Mouse (Mus musculus) small intestine, adult 2 months (tissue): Measurements from ENCODE around the gene Sphkap. TPM values are rescaled to one million over a fixed set of nuclear protein-coding genes. Genes with fewer than 3 reads are reported as not detected.

ENCODE experiments used
- H3K27ac ChIP-seq: fragments of 200-500 bp; 2 replicates; pipeline ENCODE4 v1.5.1; 2012; ENCODE audit warnings: low read depth, low read length, control low read depth, inconsistent platforms; ENCODE audit not compliant: insufficient read depth
- H3K27me3 ChIP-seq: fragments of 200-500 bp; 2 replicates; pipeline ENCODE4 v1.6.1; 2012; ENCODE audit warnings: mild to moderate bottlenecking, moderate library complexity, low read length, inconsistent platforms; ENCODE audit not compliant: control insufficient read depth, insufficient read depth
- H3K36me3 ChIP-seq: fragments of 200-500 bp; 2 replicates; pipeline ENCODE4 v1.6.1; 2012; ENCODE audit warnings: mild to moderate bottlenecking, low read length, control low read depth, inconsistent platforms; ENCODE audit not compliant: control insufficient read depth, insufficient read depth
- H3K4me1 ChIP-seq: fragments of 200-500 bp; 2 replicates; pipeline ENCODE4 v1.6.1; 2012; ENCODE audit warnings: low read length, inconsistent platforms, mixed read lengths; ENCODE audit not compliant: control insufficient read depth, insufficient read depth, insufficient read length
- H3K4me3 ChIP-seq: fragments of 200-500 bp; 2 replicates; pipeline ENCODE4 v1.5.1; 2012; ENCODE audit warnings: low read depth, mild to moderate bottlenecking, control low read depth, inconsistent platforms, low read length, moderate library complexity
- CTCF ChIP-seq: fragments of 200-500 bp; IDR thresholded peaks from 2 replicates; pipeline ENCODE4 v1.5.1; 2012; ENCODE audit warnings: low read depth, mild to moderate bottlenecking, control low read depth, inconsistent platforms, low read length, moderate library complexity, mixed read lengths; ENCODE audit not compliant: insufficient replicate concordance, insufficient read length; ENCODE audit errors: extremely low read depth
- POLR2A ChIP-seq: fragments of 200-500 bp; IDR thresholded peaks from 2 replicates; pipeline ENCODE4 v1.6.1; 2012; ENCODE audit warnings: low read depth, mild to moderate bottlenecking, control low read depth, inconsistent platforms, low read length, moderate library complexity
- WGBS: fragments of 180-500 bp; shearing (Covaris S2); methylation state at CpG from one replicate; pipeline ENCODE4 v1.1.7; 2018; 5-methylcytosine and 5-hydroxymethylcytosine counted together
- polyA plus RNA-seq: library from polyadenylated mRNA; depleted of rRNA; stranded (reverse); fragments of >200 nt; gene quantifications from 2 replicates; pipeline ENCODE4 v1.2.3, GENCODE M21; 2012

Sphkap gene
- polyA plus RNA-seq, 1 experiment = 0.14 TPM

DNA sequence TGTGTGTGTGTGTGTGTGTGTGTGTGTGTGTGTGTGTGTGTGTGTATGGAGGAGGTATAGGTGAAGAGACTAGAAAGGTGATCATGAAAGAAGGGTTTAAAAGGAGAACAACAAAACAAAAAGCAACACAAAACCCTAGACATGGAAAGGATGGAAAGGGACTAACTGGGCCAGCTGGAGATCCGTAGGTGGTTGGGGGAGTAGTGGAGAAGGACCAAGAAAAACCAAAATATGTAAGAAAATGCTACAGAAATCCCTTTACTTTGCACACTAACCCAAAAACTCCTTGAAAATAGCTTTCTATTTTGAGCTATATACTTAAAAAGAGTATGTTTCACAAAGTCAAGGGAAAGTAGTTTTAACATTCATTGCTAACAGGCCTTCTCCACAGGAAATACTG lies 6.9 kb downstream of the Sphkap start:
- H3K27me3 ChIP-seq = no peaks in the 10 kb centered on the region
- H3K27ac ChIP-seq = no peak overlapping the region
- H3K36me3 ChIP-seq = no peaks in the 10 kb centered on the region
- no peak overlapping the region for H3K4me3 ChIP-seq
- H3K4me1 ChIP-seq = no peaks in the 10 kb centered on the region
- 80% methylated on average over 1 of the region's 1 CpGs for WGBS
- TF ChIP-seq POLR2A (no peak), CTCF (no peak)

DNA sequence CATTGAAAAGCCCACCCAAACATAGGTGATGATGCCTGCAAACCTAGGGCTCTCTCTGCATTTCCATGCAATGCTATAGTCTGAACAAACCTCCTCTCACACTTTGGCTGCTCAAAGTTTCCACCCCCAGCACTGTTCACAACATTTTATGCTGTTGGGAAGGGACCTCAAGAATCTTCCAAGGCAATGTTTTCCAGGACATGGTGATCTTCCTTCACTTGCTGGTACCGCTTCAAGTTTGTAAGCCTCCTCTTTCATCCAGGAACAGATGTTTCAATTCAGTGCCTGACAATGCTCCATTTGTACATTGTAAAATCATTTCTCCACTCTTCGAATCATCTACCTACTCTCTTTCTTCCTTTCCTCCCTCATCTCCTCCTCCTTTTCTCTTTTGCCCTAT lies 11.7 kb downstream of the Sphkap start:
- Histone ChIP-seq H3K27ac (no peak overlapping the region), H3K4me3 (no peak overlapping the region), H3K27me3 (no peaks in the 10 kb centered on the region), H3K4me1 (no peaks in the 10 kb centered on the region), H3K36me3 (no peaks in the 10 kb centered on the region)
- TF ChIP-seq POLR2A = no peak
- no peak for TF ChIP-seq CTCF
- WGBS = 75% methylated on average over 2 of the region's 2 CpGs

DNA sequence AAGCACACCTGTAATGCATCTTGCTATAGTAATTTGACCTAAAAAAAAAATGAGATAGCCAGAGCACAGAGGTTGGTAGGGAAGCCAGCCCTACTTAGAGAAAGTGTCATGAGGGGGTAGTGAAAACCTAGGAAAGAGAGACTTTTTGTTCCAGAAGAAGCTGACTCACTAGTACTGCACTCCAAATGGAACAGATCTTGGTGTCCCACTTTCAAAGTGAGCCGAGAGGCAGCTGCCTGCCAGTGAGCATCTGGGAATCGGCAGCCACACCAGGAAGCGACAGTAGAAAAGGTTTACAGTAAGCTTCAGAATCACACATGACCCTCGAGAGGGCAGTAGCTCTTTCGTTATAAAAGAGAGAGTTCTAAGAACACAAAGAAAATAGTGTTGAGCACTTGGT lies 12.4 kb downstream of the Sphkap start:
- no peaks in the 10 kb centered on the region for H3K27me3 ChIP-seq
- H3K36me3 ChIP-seq = no peaks in the 10 kb centered on the region
- TF ChIP-seq POLR2A (no peak), CTCF (no peak)
- no peaks in the 10 kb centered on the region for H3K4me1 ChIP-seq
- H3K4me3 ChIP-seq = no peak overlapping the region
- WGBS = 72% methylated on average over 5 of the region's 5 CpGs
- no peak overlapping the region for H3K27ac ChIP-seq

GRCm38 (mm10) chr1:83389419-83389818 lies 18.6 kb downstream of the Sphkap start:
- Histone ChIP-seq H3K36me3 (no peaks in the 10 kb centered on the region), H3K27ac (no peak overlapping the region), H3K4me3 (no peak overlapping the region), H3K27me3 (no peaks in the 10 kb centered on the region), H3K4me1 (no peaks in the 10 kb centered on the region)
- TF ChIP-seq CTCF (no peak), POLR2A (no peak)
- 75% methylated on average over 4 of the region's 4 CpGs for WGBS

GRCm38 (mm10) chr1:83377404-83377803 lies 30.6 kb downstream of the Sphkap start:
- Histone ChIP-seq H3K4me1 (no peaks in the 10 kb centered on the region), H3K27me3 (no peaks in the 10 kb centered on the region), H3K27ac (no peak overlapping the region), H3K4me3 (no peak overlapping the region), H3K36me3 (no peaks in the 10 kb centered on the region)
- TF ChIP-seq CTCF = no peak
- TF ChIP-seq POLR2A = no peak
- 70% methylated on average over 1 of the region's 1 CpGs for WGBS

GRCm38 (mm10) chr1:83366456-83366855 lies 41.5 kb downstream of the Sphkap start:
- H3K27me3 ChIP-seq = no peaks in the 10 kb centered on the region
- H3K36me3 ChIP-seq = no peaks in the 10 kb centered on the region
- no peak overlapping the region for H3K4me3 ChIP-seq
- TF ChIP-seq CTCF (no peak), POLR2A (no peak)
- no peaks in the 10 kb centered on the region for H3K4me1 ChIP-seq
- no peak overlapping the region for H3K27ac ChIP-seq
- 72% methylated on average over 5 of the region's 5 CpGs for WGBS

DNA sequence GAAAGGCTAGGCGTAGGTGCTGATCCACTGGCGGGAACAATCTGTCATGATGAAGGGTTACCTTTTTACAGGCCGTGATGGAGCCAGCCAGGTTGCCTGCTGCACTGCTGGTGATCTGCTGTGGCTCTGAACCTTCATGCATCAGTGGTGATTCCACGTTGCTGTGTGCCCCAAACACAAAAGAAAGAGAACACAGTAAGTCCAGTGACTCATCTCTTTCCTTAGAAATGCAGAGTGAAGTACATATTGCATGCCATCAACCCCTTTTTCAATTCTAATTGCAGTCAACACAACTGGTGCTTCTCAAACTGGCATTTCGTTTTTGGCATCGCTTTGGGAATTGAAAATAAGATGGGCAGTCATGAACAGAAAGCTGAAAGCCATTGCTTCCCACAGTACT lies 45.8 kb downstream of the Sphkap start:
- 74% methylated on average over 6 of the region's 6 CpGs for WGBS
- H3K4me1 ChIP-seq = no peaks in the 10 kb centered on the region
- H3K4me3 ChIP-seq = no peak overlapping the region
- TF ChIP-seq POLR2A (no peak), CTCF (no peak)
- no peaks in the 10 kb centered on the region for H3K27me3 ChIP-seq
- no peaks in the 10 kb centered on the region for H3K36me3 ChIP-seq
- no peak overlapping the region for H3K27ac ChIP-seq

- WGBS = 61% methylated on average over 1 of the region's 1 CpGs
- TF ChIP-seq CTCF (no peak), POLR2A (no peak)
Measured at GRCm38 (mm10) chr1:83346453-83346852, 61.5 kb downstream of the Sphkap start.

More at GRCm38 (mm10) chr1:83346453-83346852, 61.5 kb downstream of the Sphkap start:
- H3K4me1 ChIP-seq = no peaks in the 10 kb centered on the region
- H3K36me3 ChIP-seq = no peaks in the 10 kb centered on the region
- no peak overlapping the region for H3K27ac ChIP-seq
- H3K4me3 ChIP-seq = no peak overlapping the region
- no peaks in the 10 kb centered on the region for H3K27me3 ChIP-seq
